Mouse (Mus musculus) monocyte, adult 2 months (primary cell): ENCODE data around the gene Hist1h2bf.
A peak's percentile ranks its signal among the peaks of the same experiment; 100 is the strongest.
"Not testable (repeated sequence)": the region's sequence is repeated elsewhere in the genome, so short reads cannot be mapped to it uniquely, and the experiment has no call there.

Source experiments
- DNase-seq, 2 experiments: peaks; one replicate each; pipeline ENCODE4 v3.0.0; 2022; ENCODE audit warnings: low spot score in 2 of 2, low read depth in 1 of 2

Gene Hist1h2bf

DNA sequence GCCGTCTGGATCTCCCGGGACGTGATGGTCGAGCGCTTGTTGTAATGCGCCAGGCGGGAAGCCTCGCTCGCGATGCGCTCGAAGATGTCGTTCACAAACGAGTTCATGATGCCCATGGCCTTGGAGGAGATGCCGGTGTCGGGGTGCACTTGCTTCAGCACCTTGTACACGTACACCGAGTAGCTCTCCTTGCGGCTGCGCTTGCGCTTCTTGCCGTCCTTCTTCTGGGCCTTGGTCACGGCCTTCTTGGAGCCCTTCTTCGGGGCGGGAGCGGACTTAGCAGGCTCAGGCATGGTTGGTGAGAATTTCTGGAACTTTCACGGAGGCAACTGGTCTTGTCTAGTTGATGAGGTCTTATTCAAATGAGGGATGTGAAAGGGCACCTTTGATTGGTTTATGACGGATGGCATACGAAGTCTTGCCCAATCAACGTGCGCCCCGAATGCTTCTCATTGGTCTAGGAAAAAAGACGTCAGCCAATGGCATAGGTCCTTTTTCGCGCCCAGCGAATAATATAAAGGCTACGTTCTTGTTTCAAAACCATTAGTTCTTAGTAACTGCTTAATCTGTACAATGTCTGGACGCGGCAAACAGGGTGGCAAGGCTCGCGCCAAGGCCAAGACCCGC is at the start of gene Hist1h2bf, which contains the start of gene Hist1h2ad:
Gene Hist1h2bf (minus strand): TSS at position 299 of the 627 bp plus-strand sequence.
Gene Hist1h2ad (plus strand): TSS at position 484 of the 627 bp plus-strand sequence.
- peak; percentile 82 to 87 for DNase-seq

DNA sequence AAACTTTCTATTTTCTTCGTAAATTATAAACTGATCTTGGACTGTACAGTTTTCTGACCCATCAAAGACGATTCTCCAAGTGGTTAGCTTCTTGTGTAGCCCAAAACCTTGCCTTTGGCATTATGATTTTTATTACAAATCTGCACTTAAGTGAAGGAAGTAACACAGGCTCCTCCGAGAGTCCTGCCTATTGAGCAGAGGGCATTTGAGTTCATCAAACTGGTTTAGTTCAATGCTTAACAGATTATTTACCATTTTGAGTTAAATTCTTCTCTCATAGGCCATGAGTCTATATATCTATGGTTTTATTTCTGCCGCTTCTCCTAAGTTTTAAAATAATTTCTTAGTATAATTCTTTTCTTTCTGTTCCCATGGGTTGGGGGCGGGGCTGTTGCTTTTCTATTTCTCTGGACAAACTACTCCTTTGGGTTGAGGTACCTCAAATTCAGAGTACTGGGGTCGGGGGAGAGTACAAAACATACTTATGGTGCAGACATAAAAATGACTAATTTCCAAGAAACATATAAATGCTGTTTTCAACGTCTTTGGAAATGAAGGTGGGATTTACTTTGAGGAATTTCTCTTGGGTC is 49.0 kb upstream of the Hist1h2bf start:
- DNase-seq, result no peak

DNA sequence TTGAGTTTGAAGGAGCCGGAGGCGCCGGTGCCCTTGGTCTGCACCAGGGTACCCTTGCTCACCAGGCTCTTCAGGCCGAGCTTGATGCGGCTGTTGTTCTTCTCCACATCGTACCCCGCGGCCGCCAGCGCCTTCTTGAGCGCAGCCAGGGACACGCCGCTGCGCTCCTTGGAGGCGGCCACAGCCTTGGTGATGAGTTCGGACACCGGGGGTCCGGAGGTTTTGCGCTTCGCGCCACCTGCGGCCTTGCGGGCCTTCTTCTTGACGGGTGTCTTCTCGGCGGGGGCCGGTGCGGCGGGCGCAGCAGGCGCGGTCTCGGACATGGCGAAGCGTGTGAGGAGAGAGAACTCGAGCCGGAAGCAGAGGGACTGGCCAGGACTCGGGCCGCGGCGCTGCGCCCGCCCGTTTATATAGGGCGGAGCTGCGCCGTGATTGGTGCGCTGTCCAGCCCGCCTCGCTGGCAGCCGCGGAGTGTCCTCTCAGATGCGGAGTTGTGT is 48.2 kb upstream of the Hist1h2bf start, which contains the start of gene Hist1h1e:
Gene Hist1h1e (minus strand): TSS at position 384 of the 497 bp plus-strand sequence.
- peak; percentile 66 to 82 for DNase-seq

DNA sequence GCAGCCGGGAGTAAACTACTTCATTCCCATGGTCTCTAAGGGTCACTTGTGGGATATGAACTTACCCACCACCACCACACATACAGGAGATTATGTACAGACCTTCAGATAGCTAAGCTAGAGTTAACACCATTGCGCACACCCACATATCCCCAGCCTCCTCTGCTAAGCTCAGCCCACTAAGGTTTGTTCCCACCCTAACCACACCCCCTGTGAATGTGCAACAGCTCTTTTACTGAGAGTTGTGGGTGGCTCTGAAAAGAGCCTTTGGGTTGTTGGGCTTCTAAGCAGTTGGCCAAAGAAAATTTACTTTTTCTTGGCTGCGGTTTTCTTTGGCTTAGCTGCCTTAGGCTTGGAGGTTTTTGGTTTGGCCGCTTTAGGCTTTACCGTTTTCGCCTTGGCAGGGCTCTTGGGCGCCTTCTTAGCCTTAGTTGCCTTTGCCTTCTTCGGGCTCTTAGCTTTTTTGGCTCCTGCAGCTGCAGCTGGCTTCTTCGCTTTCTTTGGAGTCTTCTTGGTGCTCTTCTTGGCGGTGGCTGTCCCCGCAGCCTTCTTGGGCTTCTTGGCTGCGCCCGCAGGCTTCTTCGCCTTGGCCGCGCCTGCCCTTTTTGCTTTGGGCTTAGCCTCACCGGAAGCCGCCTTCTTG is 47.7 kb upstream of the Hist1h2bf start:
- DNase-seq, result peak; percentile 57 to 67

DNA sequence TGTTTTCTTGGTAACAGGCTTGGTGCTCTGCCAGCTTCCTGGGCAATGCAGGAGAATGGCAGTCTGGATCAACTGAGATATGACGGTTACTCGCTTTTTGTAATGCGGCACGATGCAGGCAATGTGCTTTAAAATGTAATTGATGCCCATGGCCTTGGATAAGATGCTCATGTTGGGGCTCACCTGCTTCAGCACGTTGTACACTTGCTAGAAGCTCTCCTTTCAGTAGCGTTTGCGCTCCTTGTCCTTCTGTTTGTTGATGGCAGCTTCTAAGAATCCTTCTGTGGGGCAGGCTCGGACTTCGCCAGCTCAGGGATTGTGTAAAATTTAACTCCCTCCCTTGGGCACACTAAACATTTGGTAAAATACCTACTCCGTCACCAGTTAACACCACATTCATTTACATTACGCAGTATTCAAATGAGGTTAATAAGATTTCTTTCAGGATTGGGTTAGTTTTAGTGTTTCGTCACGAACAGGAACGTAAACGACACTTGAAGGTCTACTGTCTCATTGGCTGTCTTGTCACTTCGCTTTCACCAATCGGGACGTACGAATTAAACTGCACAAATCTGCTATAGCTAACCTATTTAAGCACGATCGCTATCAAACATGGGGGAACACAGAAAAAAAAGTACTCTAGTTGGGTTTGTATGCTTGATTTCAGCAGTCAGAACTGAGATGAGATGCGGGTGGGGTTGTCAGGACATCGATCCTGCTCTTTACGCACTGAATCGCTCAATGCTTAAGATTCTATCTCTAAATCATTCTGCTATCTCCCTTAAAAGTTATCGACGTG is 46.9 kb upstream of the Hist1h2bf start, which contains the start of gene Hist1h2be:
Gene Hist1h2be (minus strand): TSS at position 392 of the 799 bp plus-strand sequence.
- peak; percentile 38 to 63 for DNase-seq

DNA sequence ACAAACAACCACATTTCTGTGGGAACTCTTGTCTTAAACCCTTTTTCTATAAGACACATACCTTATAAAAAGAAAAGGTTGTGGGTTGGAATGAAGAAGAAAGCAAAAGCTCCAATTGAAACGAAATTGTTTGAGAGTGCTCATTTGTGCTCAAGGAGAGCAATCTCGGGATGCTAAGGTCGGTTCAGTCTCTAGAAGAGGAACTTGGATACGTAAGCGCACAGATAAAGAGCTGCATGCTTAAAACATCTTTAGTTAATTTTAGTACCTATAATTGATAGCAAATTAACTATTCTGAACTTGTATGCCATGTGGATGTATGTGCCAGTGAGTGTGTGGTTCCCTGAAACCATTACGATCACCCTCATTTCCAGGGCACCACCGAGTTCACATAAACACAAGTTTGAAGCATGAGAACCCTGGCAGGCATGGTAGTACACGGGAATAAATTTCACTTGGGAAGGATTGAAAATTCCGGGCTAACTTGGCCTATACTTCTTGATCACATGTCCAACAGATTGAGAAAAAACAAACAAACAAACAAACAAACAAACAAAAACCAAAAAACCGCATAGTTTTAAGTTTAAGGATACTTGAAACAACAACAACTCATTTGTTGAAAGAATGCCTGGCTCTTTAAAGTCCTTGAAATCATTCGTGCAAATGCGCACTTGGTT is 46.2 kb upstream of the Hist1h2bf start:
- no peak for DNase-seq

DNA sequence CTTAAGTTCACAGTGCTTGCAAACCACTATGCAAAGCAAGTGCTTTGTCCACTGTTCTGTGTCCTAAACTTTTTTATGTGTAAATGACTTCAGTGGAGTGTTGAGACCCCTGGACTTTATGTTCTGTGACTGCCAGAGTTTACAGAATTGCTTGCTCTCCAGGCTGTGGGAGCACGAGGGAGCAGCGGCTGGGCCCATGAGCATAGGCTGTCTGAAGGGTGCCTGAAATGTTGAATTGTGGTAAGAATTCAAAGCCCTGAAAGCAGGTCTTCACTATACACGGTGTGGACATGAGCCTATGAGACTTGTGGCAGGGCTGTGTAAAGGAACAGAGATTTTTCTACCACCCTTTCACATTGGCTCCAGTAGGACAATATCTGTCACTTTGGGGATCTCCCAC is 37.6 kb upstream of the Hist1h2bf start:
- DNase-seq, result no peak

DNA sequence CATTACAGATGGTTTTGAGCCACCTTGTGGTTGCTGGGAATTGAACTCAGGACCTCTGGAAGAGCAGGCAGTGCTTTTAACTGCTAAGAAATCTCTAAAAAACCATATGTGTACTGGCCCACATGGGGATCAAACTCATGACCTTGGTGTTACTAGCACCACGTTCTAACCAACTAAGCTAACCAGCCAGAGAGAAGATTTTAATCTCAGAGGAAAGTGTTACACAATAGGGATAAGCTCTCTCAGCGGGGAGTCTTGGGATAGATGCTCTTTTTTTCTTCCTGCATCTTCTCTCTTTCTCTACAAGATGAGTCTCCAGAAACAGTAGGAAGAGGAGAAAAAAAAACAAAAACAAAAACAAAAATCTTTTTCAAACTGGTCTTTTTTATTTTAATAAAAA is 36.4 kb upstream of the Hist1h2bf start:
- DNase-seq, result no peak

DNA sequence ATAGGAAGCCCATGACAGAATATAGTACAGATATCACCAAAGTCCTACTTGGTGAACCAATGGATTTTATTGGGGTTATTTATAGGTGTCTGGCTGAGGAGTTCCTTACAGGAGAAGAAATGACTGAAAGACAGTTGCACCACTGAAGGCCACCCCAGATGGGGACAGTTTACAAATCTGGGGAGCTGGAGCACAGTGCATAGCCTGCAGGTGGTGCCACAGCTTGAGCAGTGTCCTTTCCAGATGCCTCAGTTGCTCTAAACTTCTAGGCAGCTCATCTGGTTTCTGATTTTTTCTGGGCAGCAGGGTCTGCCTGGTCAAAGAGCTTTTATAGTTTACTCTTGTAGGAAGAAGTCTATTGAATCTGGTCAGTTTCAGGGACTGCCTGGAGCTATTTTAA is 35.8 kb upstream of the Hist1h2bf start:
- no peak for DNase-seq

DNA sequence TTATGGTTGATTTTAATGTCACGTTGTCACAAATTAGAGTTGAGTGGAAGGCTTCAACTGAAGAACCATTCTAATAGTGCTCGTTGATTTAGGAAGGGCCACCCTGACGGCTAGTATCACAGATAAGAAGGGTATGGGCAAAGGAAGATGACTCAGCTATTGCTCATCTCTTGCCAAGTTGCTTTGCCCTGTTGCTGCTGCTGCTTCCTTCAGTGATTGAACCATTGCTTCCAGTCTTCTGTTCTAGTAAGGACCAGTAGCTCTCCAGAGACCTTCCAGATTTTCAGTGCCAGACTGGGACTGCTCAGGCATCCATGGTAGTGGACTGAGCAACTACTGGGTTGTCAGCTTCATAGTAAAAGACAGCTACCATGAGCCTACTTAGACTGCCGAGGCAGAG is 35.2 kb upstream of the Hist1h2bf start:
- no peak for DNase-seq

DNA sequence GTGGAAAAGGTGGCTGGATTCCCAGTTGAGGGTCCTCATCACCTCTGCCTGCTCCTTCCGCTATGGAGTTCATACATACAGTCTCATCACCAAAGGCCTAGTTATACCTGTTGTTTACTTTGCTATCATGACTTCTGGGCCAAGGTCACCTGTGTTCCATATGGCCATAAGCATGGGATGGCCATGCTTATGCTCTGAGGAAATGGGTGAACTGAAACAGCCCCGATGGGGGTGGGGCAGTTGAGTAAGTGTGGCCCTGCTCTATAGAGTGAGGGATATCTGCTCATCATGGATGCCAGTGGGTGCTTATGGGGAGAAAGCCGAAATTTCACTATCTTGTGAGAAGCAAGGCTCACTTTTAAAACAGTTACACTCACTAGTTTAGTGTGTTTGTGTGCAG is 31.1 kb upstream of the Hist1h2bf start:
- DNase-seq, result no peak

DNA sequence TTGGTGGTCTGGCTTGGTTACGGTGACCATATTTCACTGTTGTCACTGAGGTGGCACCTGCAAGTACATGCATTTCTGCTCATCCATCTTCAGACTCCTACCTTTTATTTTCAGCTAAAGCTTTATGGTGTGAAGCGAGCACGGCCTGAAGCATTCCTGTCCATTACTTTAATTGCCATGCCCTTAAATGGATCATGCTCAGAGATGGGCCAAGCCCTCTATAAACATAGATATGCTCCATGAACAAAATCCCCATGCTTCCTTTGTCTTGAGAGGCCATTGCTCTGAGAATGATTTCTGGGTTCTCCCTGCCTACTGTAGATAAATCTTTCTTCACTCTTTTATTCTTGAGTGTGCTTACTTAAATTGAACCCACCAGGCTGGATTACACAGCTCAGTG is 30.5 kb upstream of the Hist1h2bf start:
- no peak for DNase-seq

DNA sequence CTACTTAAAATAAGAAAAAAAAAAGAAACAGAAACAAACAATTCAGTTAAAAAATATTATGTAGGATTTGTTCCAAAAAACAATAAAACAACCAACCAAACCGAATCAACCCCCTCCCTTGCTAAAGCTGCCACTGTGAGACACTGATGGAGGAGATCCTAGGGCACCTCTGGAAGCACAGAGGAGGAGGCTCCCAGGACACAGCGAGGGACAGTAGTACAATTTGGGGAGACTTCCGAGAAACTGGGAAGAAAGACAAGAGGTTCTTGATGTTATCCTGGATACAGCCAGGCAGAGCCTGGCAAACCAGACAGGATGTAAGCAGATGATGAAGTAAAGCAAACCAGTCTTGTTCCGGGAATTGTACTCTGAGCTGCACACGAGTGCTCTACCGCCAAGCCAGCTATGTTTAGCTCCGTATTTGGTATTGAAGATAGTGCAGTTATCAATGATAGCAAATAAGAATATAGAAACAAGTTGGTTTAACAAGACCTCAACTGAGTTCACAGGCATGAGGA is 29.2 kb upstream of the Hist1h2bf start:
- no peak for DNase-seq

DNA sequence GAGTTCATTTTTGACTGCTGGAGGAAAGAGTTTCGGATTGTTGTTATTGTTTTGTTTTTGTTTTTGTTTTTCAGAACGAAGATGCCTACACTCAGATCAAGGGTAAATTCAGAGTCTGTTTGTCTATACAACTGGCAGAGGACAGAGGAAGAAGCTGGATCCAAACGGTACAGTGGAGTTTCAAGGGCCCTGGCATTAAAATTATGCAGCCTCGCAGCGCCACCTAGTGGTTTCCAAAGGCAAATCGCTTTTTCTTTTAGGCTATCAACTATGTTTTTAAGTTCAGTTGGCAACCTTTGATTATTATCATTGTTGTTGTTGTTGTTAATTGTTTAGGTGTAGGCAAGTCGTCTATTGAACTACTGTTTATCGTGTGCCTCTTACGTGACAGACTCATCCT is 24.0 kb upstream of the Hist1h2bf start:
- DNase-seq, result peak in 1 of 2 experiments; percentile 70

DNA sequence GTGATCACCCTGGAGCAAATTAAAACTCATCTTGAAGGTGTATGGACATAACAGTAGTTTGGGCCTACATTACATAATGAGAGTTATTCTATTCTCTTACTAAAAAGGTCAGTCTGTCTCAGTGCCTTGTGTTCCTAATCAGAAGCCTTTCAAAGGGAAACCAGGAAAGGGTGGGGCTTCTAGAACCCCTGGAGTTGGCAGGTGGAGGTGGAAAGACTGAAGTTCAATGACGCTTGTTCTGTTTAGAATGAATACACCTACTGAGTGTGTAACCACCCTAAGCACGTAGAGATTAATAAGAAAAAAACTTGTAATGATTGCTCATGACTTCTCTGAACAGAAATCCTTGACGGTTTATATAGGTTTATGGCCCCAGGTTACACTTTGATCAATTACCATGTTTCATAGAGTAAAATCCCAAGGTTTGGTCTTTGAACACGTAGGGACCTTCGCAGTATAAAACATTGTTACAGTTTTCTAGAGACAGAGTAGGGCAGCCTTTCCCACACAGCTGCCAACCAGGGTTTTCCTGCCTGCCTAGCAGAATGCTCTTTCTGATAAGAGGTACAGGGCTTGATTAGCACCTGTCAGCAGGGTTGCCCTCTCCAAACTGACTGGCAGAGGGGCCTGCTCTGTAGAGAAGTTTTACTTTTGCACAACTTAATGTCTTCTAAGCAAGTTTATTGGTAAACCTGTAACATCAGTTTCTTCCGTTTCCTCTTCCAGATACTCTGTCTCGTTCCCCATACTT is 21.8 kb upstream of the Hist1h2bf start:
- DNase-seq, result no peak

DNA sequence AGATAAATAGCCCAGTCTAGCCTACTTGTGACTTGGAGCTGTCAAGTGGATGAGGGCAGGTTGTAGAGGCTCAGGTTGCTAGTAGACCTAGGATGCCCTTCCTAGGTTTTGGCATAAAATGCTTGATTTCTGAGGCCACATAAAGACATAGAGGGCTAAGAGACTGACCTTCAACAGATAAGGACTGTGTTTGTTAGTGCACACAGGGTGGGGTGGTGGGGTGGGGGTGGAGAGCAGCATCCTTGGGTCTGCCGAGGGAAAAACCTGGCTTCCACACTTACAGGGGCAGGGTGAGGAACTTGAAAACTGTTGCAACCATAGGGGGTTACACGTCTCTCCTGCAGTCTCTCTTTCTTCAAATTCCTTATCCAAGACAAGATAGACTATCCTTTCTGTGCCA is 21.2 kb upstream of the Hist1h2bf start:
- DNase-seq, result no peak

DNA sequence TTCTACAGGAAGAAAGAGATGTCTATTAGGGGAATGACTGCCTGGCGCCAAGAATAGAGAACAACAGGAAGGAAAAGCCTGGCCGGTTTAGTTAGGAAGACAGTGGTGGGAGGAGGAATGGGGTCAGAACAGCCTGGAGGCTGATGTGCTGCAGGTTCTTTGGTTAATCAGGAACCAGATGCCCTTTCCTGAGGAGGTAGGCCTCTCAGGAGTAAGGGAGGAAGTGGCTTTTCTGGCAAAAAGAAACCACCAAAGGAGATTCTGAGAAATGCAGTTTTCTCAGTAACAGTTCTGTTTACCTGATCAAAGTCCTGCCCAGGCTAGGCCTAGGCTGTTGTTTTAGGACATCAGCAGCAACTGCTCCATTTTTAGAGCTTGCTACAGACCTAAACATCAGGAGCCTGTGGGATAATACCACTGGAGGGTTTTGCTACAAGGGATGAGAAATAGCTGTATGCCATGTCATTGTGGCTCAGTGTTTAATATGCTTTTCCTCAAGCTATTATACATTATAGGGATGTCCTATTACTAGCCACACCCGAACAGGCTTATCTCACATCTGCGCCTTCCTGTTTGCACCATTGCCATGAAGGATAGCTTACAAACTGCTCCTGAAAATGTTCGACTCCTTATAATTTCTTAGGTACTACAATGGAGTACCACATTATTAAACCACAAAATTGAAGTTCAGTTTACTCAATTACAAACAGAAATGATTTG is 19.2 kb upstream of the Hist1h2bf start:
- no peak for DNase-seq

DNA sequence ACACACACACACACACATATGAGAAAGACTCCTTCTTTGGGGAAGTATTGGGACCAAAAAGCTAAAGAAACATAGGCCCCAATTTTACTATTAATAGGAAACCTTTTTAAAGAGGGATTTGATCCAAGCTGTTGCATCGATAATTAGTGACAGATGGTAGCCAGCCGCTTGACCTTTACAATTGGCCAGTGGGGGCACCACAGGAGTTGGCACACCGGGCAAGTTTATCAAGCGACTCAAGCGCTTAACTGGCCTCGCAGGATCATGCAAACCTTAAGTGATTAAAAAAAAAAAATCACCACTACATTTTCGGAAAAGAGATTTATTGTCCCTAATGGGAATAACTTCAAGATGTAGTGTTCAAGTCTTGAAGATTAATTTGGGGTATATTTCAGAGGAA is 18.6 kb upstream of the Hist1h2bf start:
- no peak for DNase-seq

DNA sequence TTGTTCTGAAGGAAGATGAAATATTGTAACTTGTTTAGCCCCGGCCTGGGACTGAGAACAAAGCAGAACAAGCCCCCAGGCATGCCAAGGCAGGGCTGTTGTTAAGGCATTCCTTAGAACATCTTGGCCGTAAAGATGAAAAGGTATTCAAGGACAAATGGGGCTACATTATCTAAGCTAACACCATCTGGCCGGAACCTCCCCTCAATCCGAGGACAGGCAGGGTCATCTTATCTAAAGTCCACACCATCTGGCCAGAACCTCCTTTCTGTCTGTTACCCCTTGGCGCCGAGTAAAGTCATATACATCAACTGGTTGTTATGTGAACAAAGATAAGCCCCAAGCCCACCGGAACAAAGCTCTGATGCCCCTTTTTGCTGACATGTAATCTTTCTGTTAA is 17.9 kb upstream of the Hist1h2bf start:
- DNase-seq, result not testable (repeated sequence)
